Mouse (Mus musculus): Measurements from ENCODE around the gene Gm49378. TPM values are rescaled to one million over a fixed set of nuclear protein-coding genes. Genes with fewer than 3 reads are reported as not detected.

Gm49378 gene
- polyA plus RNA-seq, 1 experiment from 2014 or later = 2.1 TPM

- H3K27me3 ChIP-seq (ENCODE audit: insufficient read depth, low read length) = no peaks in the 10 kb centered on the region
- DNase-seq (no peak), ATAC-seq (ENCODE audit: insufficient read depth) (peak; percentile 57)
- 3% methylated on average over 23 of the region's 23 CpGs for WGBS
- peak overlapping the region; percentile 69 for H3K9ac ChIP-seq
- H3K4me3 ChIP-seq (ENCODE audit: low read depth, low read length) = peak overlapping the region; percentile 69
- H3K4me2 ChIP-seq = peak overlapping the region; percentile 96
- peaks cover 81% of the 10 kb centered on the region for H3K36me3 ChIP-seq (ENCODE audit: insufficient read depth)
- no peaks in the 10 kb centered on the region for H3K4me1 ChIP-seq (ENCODE audit: insufficient read depth)
- TF ChIP-seq CTCF (IDR thresholded peaks at IDR 0.05; ENCODE audit: low read depth) = no peak
- H3K27ac ChIP-seq (ENCODE audit: low read depth) = peak overlapping the region; percentile 66
- no peaks in the 10 kb centered on the region for H3K9me3 ChIP-seq (ENCODE audit: low read depth, low read length)
These were observed 2.7 kb downstream of the Gm49378 start for GRCm38 (mm10) chr14:55634874-55635522.

- no peak overlapping the region for H3K4me3 ChIP-seq (ENCODE audit: low read depth, low read length)
- H3K9me3 ChIP-seq (ENCODE audit: low read depth, low read length) = no peaks in the 10 kb centered on the region
- TF ChIP-seq CTCF (IDR thresholded peaks at IDR 0.05; ENCODE audit: low read depth) = peak; percentile 78
- no peaks in the 10 kb centered on the region for H3K4me1 ChIP-seq (ENCODE audit: insufficient read depth)
- H3K9ac ChIP-seq = no peak overlapping the region
- H3K4me2 ChIP-seq = no peak overlapping the region
- DNase-seq (peak; percentile 52), ATAC-seq (ENCODE audit: insufficient read depth) (no peak)
- H3K27ac ChIP-seq (ENCODE audit: low read depth) = no peak overlapping the region
- 63% methylated on average over 5 of the region's 5 CpGs for WGBS
- peaks cover 99% of the 10 kb centered on the region for H3K36me3 ChIP-seq (ENCODE audit: insufficient read depth)
- H3K27me3 ChIP-seq (ENCODE audit: insufficient read depth, low read length) = no peaks in the 10 kb centered on the region
These were observed 8.4 kb downstream of the Gm49378 start for GRCm38 (mm10) chr14:55629312-55629711.

- Histone ChIP-seq H3K27ac (ENCODE audit: low read depth) (no peak overlapping the region), H3K4me1 (ENCODE audit: insufficient read depth) (no peaks in the 10 kb centered on the region), H3K9me3 (ENCODE audit: low read depth, low read length) (no peaks in the 10 kb centered on the region), H3K4me2 (no peak overlapping the region), H3K27me3 (ENCODE audit: insufficient read depth, low read length) (no peaks in the 10 kb centered on the region), H3K36me3 (ENCODE audit: insufficient read depth) (peaks cover 95% of the 10 kb centered on the region), H3K4me3 (ENCODE audit: low read depth, low read length) (no peak overlapping the region), H3K9ac (no peak overlapping the region)
- DNase-seq (no peak), ATAC-seq (ENCODE audit: insufficient read depth) (no peak)
- WGBS = 92% methylated on average over 26 of the region's 27 CpGs
- no peak for TF ChIP-seq CTCF (IDR thresholded peaks at IDR 0.05; ENCODE audit: low read depth)
These were observed 9.4 kb downstream of the Gm49378 start for GRCm38 (mm10) chr14:55628077-55628827.

- ATAC-seq (ENCODE audit: insufficient read depth) (no peak), DNase-seq (no peak)
- Histone ChIP-seq H3K9ac (peak overlapping the region; percentile 40), H3K4me3 (ENCODE audit: low read depth, low read length) (peak overlapping the region; percentile 29), H3K36me3 (ENCODE audit: insufficient read depth) (no peaks in the 10 kb centered on the region), H3K9me3 (ENCODE audit: low read depth, low read length) (no peaks in the 10 kb centered on the region), H3K4me1 (ENCODE audit: insufficient read depth) (no peaks in the 10 kb centered on the region), H3K27me3 (ENCODE audit: insufficient read depth, low read length) (no peaks in the 10 kb centered on the region), H3K4me2 (peak overlapping the region; percentile 51), H3K27ac (ENCODE audit: low read depth) (no peak overlapping the region)
- TF ChIP-seq CTCF (IDR thresholded peaks at IDR 0.05; ENCODE audit: low read depth) = no peak
- WGBS = 29% methylated on average over 22 of the region's 22 CpGs
These were observed 19.1 kb downstream of the Gm49378 start for GRCm38 (mm10) chr14:55618486-55619195.

GRCm38 (mm10) chr14:55617822-55618221, 19.9 kb downstream of the Gm49378 start, which contains the start of gene Rec8:
Rec8 (plus strand) TSS chr14:55618037.
- Histone ChIP-seq H3K9me3 (ENCODE audit: low read depth, low read length) (no peaks in the 10 kb centered on the region), H3K9ac (peak within 1 kb of the TSS; percentile 40), H3K4me2 (peak within 1 kb of the TSS; percentile 51), H3K36me3 (ENCODE audit: insufficient read depth) (no peaks in the 10 kb centered on the region), H3K27me3 (ENCODE audit: insufficient read depth, low read length) (no peaks in the 10 kb centered on the region), H3K4me1 (ENCODE audit: insufficient read depth) (no peaks in the 10 kb centered on the region), H3K27ac (ENCODE audit: low read depth) (peak within 1 kb of the TSS; percentile 62; the same call in 1 of the 2 replicates), H3K4me3 (ENCODE audit: low read depth, low read length) (peak within 1 kb of the TSS; percentile 29)
- ATAC-seq (ENCODE audit: insufficient read depth) (peak; percentile 87), DNase-seq (peak; percentile 79)
- 16% methylated on average over 21 of the region's 21 CpGs for WGBS
- TF ChIP-seq CTCF (IDR thresholded peaks at IDR 0.05; ENCODE audit: low read depth) = peak; percentile 26

- no peak overlapping the region for H3K4me3 ChIP-seq (ENCODE audit: low read depth, low read length)
- H3K27ac ChIP-seq (ENCODE audit: low read depth) = no peak overlapping the region
- no peak for DNase-seq
- no peak overlapping the region for H3K4me2 ChIP-seq
- 78% methylated on average over 2 of the region's 2 CpGs for WGBS
- no peak for TF ChIP-seq CTCF (IDR thresholded peaks at IDR 0.05; ENCODE audit: low read depth)
- no peaks in the 10 kb centered on the region for H3K9me3 ChIP-seq (ENCODE audit: low read depth, low read length)
- no peaks in the 10 kb centered on the region for H3K4me1 ChIP-seq (ENCODE audit: insufficient read depth)
- no peak overlapping the region for H3K9ac ChIP-seq
- H3K36me3 ChIP-seq (ENCODE audit: insufficient read depth) = no peaks in the 10 kb centered on the region
- no peak for ATAC-seq (ENCODE audit: insufficient read depth)
- H3K27me3 ChIP-seq (ENCODE audit: insufficient read depth, low read length) = no peaks in the 10 kb centered on the region
These were observed 20.9 kb downstream of the Gm49378 start for GRCm38 (mm10) chr14:55616844-55617243.

GRCm38 (mm10) chr14:55615876-55616275, 21.8 kb downstream of the Gm49378 start:
- Histone ChIP-seq H3K9ac (no peak overlapping the region), H3K4me3 (ENCODE audit: low read depth, low read length) (no peak overlapping the region), H3K4me1 (ENCODE audit: insufficient read depth) (no peaks in the 10 kb centered on the region), H3K27ac (ENCODE audit: low read depth) (no peak overlapping the region), H3K27me3 (ENCODE audit: insufficient read depth, low read length) (no peaks in the 10 kb centered on the region), H3K36me3 (ENCODE audit: insufficient read depth) (no peaks in the 10 kb centered on the region), H3K4me2 (no peak overlapping the region), H3K9me3 (ENCODE audit: low read depth, low read length) (no peaks in the 10 kb centered on the region)
- WGBS = 31% methylated on average over 2 of the region's 2 CpGs
- DNase-seq (no peak), ATAC-seq (ENCODE audit: insufficient read depth) (no peak)
- no peak for TF ChIP-seq CTCF (IDR thresholded peaks at IDR 0.05; ENCODE audit: low read depth)
